Mouse (Mus musculus): ENCODE results near the gene 5330417H12Rik.

DNA sequence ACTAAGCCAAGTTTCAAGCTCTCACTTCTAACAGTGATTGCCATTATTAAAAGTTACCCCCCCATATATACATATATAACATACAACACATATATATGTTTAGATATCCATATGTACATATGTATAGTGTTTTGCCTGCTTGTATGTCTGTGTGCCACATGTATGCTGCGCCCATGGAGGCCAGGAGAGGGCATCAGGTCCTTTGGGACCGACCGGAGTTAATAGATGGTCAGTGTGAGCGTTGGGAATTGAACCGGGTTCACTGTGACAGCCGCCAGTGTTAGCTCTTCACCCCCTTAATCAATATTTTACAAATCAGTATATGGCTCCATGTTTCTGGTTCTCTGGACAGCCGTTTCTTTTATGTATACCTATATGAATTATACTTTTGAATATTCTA, 25.0 kb upstream of the 5330417H12Rik start:
- no peak for TF ChIP-seq ZKSCAN1 (IDR thresholded peaks at IDR 0.05; ENCODE audit: low read depth, low read length)
- no peak for TF ChIP-seq GATA1 (IDR thresholded peaks at IDR 0.05; ENCODE audit: low read depth, low read length)
- TF ChIP-seq RCOR1 (IDR thresholded peaks at IDR 0.05; ENCODE audit: low read depth, low read length): no peak
- TF ChIP-seq HCFC1 (IDR thresholded peaks at IDR 0.05; ENCODE audit: low read depth, low read length): no peak
- TF ChIP-seq USF1 (IDR thresholded peaks at IDR 0.05; ENCODE audit: low read depth, low read length): no peak
- no peak for TF ChIP-seq ZNF384 (IDR thresholded peaks at IDR 0.05; ENCODE audit: low read depth, low read length)
- TF ChIP-seq E2F4 (IDR thresholded peaks at IDR 0.05; ENCODE audit: borderline replicate concordance, low read depth, low read length): no peak
- no peak for TF ChIP-seq POLR2A (IDR thresholded peaks at IDR 0.05; ENCODE audit: control insufficient read depth in 1 of 2, insufficient read depth in 1 of 2, low read depth in 1 of 2, low read length in 2 of 2, poor library complexity in 1 of 2)
- no peak for TF ChIP-seq SIN3A (IDR thresholded peaks at IDR 0.05; ENCODE audit: low read length)
- TF ChIP-seq CHD2 (IDR thresholded peaks at IDR 0.05; ENCODE audit: low read length): no peak
- no peak for TF ChIP-seq POLR2AphosphoS2 (IDR thresholded peaks at IDR 0.05; ENCODE audit: low read length)
- no peak for TF ChIP-seq MEF2A (IDR thresholded peaks at IDR 0.05; ENCODE audit: extremely low read depth, insufficient replicate concordance, low read depth, low read length, poor library complexity, severe bottlenecking)
- no peak for TF ChIP-seq TCF12 (IDR thresholded peaks at IDR 0.05; ENCODE audit: low read depth, low read length)

Measured in MEL (cell line).